Mouse (Mus musculus) frontal cortex, postnatal 14 days (tissue): Measurements from ENCODE around the gene Creb3l1.

Source experiments
- DNase-seq, 2 experiments: peaks; one replicate each; pipeline ENCODE4 v3.0.0; 2022; ENCODE audit warnings: low spot score in 2 of 2

The Creb3l1 gene

DNA sequence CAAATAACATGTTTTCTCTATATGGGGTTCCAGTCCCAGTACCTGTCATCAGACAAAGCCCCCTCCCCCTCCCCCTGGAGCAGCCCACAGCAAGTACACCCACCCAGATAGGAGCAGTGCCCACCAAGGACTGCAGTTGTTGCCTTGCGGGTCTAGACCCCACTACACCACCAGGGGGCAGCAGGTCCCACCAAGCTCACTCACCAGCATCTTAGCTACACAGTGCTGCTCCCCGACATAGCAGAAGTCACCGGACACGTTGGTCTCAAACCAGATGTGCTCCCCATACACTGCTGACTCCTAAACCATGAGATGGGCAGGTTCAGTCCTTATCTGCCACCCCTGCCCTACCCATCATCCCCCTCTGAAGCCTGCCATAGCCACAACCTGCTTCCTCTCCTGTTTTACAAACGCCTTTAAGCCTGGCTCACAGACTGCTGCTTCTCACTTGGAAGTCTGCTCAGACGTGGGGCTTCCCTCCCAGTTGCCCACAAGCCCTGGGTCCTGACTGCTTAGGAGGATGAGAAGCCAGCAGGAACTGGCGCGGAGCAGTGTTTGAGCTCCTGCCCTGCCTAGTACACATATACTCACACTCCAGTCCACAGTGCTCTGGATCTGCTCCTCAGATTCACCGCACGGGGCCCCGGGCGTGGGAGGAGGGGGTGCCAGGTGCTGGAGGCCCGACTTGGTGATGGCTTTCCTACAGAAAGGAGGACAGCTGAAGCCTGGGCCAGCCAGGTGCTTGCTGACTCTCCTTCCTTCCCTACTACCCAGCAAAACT is 79.9 kb downstream of the Creb3l1 start:
- peak in 1 of 2 experiments; percentile 76 for DNase-seq

DNA sequence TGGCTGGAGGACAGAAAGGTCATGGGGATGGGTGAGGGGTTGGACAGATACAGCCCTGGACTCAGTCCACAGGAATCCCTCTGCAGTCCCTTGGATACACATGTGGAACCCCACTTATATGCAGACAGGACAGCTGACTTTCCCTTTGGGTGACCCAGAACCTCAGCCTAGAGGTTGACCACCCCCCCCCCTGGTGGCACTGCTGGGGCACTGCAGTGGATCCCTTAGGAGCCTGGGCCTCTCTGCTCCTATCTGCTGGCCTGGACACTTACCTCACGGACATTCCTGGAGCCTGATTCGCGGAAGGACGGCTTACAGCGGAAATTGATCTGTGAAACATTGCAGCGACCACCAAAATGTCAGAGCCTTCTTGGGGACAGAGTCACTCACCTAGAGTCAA is 81.9 kb downstream of the Creb3l1 start:
- DNase-seq: no peak

DNA sequence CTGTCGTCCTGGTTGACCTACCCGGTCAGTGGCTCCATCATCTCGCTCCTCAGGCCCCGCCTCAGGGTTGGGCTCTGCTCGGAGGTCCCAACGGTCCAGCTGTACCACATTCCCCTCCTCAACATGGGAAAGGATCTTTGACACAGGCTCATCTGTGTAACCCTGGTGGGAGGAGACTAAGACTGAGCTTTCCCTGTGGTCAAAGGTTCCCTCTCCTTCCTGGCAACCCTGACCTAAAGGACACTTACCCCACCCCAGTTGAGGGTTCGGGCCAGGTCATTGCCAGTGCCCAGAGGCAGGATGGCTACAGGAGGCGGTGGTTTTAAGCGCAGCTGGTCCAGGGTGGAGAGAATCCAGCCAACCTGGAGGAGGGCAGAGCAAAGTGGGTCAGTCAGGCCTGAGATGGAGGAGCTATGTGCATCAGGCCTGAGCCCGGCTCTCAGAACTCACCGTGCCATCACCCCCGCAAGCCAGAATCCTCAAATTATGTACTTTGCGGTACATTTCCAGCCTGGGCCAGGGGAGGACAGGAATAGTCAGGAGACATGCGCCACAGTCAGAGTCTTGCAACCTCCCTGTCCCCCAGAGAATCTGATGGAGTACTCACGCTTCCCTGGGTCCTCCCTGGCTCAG is 84.9 kb downstream of the Creb3l1 start:
- no peak for DNase-seq

DNA sequence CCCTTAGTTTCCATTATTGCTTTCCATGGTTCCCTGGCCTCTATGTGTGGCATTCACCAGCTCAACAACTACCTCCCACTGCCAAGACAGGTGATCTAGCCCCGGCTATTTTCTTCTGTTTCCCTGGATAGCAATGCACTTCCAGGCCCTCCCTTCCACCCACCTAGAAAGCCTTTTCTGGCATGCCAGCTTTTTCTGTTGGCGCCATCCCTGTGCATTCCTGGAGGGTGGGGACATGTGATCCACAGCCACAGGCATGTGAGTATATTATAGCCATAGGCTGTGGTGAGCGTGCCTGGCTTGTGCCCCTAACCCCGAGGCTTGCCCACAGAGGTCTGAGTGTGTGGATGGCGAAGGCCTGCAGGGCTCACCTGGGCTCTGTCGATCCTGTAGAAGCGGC is 88.1 kb downstream of the Creb3l1 start:
- DNase-seq: no peak

DNA sequence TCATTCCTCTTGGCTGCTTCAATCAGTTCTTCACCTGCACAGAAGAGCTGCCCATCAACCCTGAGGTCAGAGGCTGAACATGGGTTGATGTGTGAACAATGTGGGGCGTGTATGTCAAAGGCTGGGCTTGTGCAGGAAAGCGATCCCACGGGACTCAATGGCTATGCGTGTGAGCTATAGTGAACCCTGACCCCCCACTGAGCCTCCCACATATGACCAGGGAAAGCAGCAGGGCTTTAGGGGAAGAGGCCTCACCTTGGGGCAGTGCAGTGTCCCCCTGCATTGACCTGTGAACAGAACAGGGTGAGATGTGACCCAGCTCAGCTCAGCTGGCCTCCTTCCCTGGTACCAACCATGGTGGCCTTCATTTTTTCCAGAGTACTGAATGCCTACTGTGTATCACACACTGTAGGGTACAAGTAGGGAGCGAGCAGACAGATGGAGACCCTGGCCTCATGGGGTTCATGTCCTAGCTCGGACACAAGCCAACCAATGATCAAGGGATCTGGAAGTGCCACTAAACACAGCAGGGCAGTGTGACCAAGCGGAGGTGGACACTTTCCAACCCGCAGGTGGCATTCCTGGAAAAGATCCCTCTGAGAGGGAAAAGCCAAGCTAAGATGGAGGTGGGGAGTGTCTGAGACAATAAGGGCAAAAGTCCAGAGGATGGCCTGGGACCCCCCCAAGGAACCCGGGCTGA is 89.3 kb downstream of the Creb3l1 start:
- DNase-seq: no peak

DNA sequence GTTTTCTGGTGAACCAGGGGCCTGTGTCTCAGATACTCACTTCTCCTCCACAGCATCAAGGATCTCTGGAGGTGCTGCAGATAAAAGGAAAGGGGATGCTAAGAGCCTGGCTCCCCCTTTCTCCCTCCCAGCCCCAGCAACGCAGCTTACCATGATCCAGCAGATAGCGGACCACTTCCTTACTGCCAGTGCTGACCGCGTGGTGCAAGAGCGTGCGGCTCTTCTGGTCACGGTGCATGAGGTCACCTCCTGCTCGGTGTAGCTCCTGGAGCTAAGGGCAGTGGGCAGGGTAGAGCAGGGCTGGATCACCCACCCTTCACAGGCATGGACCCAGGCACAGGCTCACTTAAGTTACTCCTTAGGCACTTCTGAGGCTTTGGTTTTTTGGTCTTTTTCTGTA is 90.3 kb downstream of the Creb3l1 start:
- no peak for DNase-seq

DNA sequence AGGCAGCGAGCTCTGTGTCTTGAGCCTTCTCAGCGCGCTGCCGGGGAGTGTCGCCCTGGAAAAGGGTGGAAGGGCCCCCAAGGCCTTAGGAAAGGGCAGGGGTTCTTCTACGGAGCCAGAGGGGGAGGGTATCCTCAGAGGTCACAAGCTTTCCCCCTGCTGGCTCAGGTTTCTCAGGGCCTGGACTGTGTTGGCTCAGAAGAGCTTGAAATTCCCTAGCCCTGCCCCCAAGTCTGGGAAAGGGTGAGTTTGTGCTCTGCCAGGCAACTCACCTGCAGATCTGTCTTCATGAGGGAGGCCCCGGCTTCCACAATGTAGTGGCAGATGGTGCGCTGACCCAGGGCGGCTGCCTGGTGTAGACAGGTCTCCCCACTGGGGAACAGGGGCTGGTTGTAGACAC is 90.8 kb downstream of the Creb3l1 start:
- no peak for DNase-seq

DNA sequence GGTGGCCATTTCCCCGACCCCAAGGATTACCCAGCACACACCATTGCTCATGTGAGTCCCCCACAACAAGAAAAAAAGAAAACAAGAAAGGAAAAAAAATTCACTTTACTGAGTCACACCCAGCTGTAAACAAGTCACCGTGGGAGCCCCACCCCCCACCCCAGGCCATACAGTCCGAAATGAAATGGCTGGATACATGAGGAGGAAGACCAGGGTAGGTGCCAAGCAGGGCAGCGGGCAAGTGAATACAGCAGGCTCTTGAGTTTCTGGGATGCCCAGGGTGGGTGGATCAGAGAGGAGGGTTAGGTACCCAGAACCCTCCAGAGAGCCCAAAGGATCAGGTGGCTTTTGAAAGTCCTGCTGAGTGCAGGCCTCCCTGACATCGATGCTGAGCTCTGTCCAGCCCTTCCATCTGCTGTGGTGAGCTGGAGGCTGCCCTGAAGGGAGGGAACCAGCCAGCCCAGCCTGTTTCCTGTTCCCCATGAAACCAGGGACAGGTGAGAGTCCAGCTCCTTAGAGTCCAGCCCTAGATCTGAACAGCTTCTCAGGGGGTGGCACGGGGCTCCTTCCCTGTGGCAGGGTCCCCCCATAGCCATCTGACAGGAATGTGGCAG is 91.5 kb downstream of the Creb3l1 start:
- DNase-seq: no peak
